30 mouse cellular contexts compared by ENCODE assay signal in genomic region chrX:140525604-140526252, GRCm38 (mm10).
"Had no signal": no experiment of that assay in that cellular context is flagged by ENCODE, and none has a peak within 500 bp of the region (broad histone marks: within the 10 kb centered on the region; RNA-seq: fewer than 3 reads in every experiment).

No protein-coding gene starts in this region.

- H3K4me3 ChIP-seq: left cerebral cortex, adult 2 months; limb, embryonic 10.5 days; limb, embryonic 12.5 days; limb, embryonic 13.5 days; limb, embryonic 15.5 days; liver, embryonic 13.5 days; liver, embryonic 15.5 days; lung, embryonic 15.5 days; megakaryocyte, embryonic 14.5 days; midbrain, embryonic 10.5 days; midbrain, embryonic 12.5 days; midbrain, embryonic 13.5 days; midbrain, embryonic 15.5 days; myocyte; neural tube, embryonic 12.5 days had no signal

- H3K9ac ChIP-seq: limb, embryonic 12.5 days; limb, embryonic 13.5 days; limb, embryonic 15.5 days; liver, embryonic 13.5 days; liver, embryonic 14.5 days; liver, embryonic 15.5 days; lung, embryonic 14.5 days; lung, embryonic 15.5 days; midbrain, embryonic 12.5 days; midbrain, embryonic 13.5 days; midbrain, embryonic 15.5 days; neural tube, embryonic 12.5 days had no signal

- H3K27ac ChIP-seq: left cerebral cortex, adult 2 months; limb, embryonic 10.5 days; limb, embryonic 12.5 days; limb, embryonic 13.5 days; limb, embryonic 15.5 days; liver, embryonic 13.5 days; liver, embryonic 14.5 days; liver, embryonic 15.5 days; lung, embryonic 15.5 days; macrophage; midbrain, embryonic 10.5 days; midbrain, embryonic 12.5 days; midbrain, embryonic 13.5 days; midbrain, embryonic 15.5 days; neural tube, embryonic 12.5 days had no signal

- H3K4me2 ChIP-seq: limb, embryonic 12.5 days; limb, embryonic 13.5 days; limb, embryonic 15.5 days; liver, embryonic 13.5 days; liver, embryonic 15.5 days; lung, embryonic 14.5 days; lung, embryonic 15.5 days; midbrain, embryonic 11.5 days; midbrain, embryonic 12.5 days; midbrain, embryonic 13.5 days; midbrain, embryonic 15.5 days; neural tube, embryonic 12.5 days had no signal

- H3K36me3 ChIP-seq: limb, embryonic 10.5 days; limb, embryonic 12.5 days; limb, embryonic 13.5 days; limb, embryonic 15.5 days; liver, embryonic 13.5 days; liver, embryonic 15.5 days; lung, embryonic 15.5 days; midbrain, embryonic 10.5 days; midbrain, embryonic 12.5 days; midbrain, embryonic 13.5 days; midbrain, embryonic 15.5 days; neural tube, embryonic 12.5 days had no signal

- ATAC-seq: lung, postnatal 0 days; midbrain, embryonic 13.5 days; midbrain, embryonic 15.5 days; midbrain, embryonic 16.5 days had no signal

- H3K4me1 ChIP-seq: lung, embryonic 15.5 days; midbrain, embryonic 13.5 days; midbrain, embryonic 15.5 days; neural tube, embryonic 12.5 days had no signal

- H3K9me3 ChIP-seq: limb, embryonic 10.5 days; limb, embryonic 12.5 days; limb, embryonic 13.5 days; limb, embryonic 15.5 days; liver, embryonic 13.5 days; liver, embryonic 15.5 days; lung, embryonic 15.5 days; megakaryocyte, embryonic 14.5 days; midbrain, embryonic 10.5 days; midbrain, embryonic 12.5 days; midbrain, embryonic 13.5 days; midbrain, embryonic 15.5 days; neural tube, embryonic 12.5 days had no signal

- H3K27me3 ChIP-seq: limb, embryonic 15.5 days; liver, embryonic 13.5 days; liver, embryonic 15.5 days; neural tube, embryonic 12.5 days had no signal

- DNase-seq: left cerebral cortex, postnatal 4 days; liver; liver, embryonic 13.5 days; lung, adult 18-20 months; lung, adult 2 months; lung, postnatal 10 days; lung, postnatal 14 days; lung, postnatal 36 days; lung, postnatal 4 days; midbrain, embryonic 14.5 days had no signal
